ENCODE assay signal across 16 mouse cellular contexts in the genomic region with DNA sequence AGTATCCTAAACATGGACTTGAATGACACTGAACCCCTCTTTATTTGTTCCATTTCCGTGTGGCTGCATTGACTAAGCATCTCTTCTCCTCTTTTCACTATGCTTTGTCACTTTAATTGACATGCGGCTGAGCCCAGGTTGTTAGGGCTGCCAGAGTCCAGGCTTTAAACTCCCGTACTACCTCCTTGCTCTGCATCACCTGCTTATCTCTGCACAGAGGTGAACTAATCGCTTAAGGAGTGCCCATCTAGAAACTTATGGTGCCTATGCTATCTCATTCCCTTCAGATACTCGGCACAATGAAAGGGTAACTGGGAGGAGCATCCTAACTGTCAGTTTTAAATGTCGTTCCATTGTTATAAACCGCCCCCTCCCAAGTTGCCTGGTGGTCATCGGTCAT.
"Had no signal": no experiment of that assay in that cellular context is flagged by ENCODE, and none has a peak within 500 bp of the region (broad histone marks: within the 10 kb centered on the region; RNA-seq: fewer than 3 reads in every experiment).

No protein-coding gene starts in this region.

- H3K9me3 ChIP-seq: neural tube, embryonic 13.5 days; neural tube, embryonic 15.5 days; stomach, embryonic 15.5 days had no signal

- H3K4me1 ChIP-seq: neural tube, embryonic 13.5 days; neural tube, embryonic 15.5 days; stomach, embryonic 15.5 days had no signal

- H3K4me3 ChIP-seq: neural tube, embryonic 13.5 days; neural tube, embryonic 15.5 days; stomach, embryonic 15.5 days had no signal

- DNase-seq: retina, postnatal 1 day; right cerebral cortex, adult 18-20 months; right cerebral cortex, postnatal 14 days; right cerebral cortex, postnatal 25 days; right cerebral cortex, postnatal 4 days; spleen, adult 18-20 months; thymus, adult 18-20 months; thymus, adult 2 months; thymus, postnatal 14 days; thymus, postnatal 25 days; thymus, postnatal 36 days; thymus, postnatal 4 days had no signal

- H3K9ac ChIP-seq: neural tube, embryonic 13.5 days; neural tube, embryonic 15.5 days; stomach, embryonic 15.5 days had no signal

- H3K36me3 ChIP-seq: neural tube, embryonic 13.5 days; neural tube, embryonic 15.5 days; stomach, embryonic 15.5 days had no signal

- H3K27me3 ChIP-seq: neural tube, embryonic 13.5 days; neural tube, embryonic 15.5 days; stomach, embryonic 15.5 days had no signal

- H3K27ac ChIP-seq: neural tube, embryonic 13.5 days; neural tube, embryonic 15.5 days; stomach, embryonic 15.5 days; stomach, postnatal 0 days had no signal

- H3K4me2 ChIP-seq: neural tube, embryonic 13.5 days; neural tube, embryonic 15.5 days; stomach, embryonic 15.5 days had no signal
